Mouse (Mus musculus) C2C12 (cell line): Measurements from ENCODE around the gene Tenm4. TPM values are rescaled to one million over a fixed set of nuclear protein-coding genes. Genes with fewer than 3 reads are reported as not detected.

Source experiments
- H3K27me3 ChIP-seq: one replicate; pipeline ENCODE4 v1.6.1; 2011; ENCODE audit not compliant: control insufficient read depth, insufficient read depth, insufficient read length
- H3K36me3 ChIP-seq: one replicate; pipeline ENCODE4 v1.6.1; 2011; ENCODE audit not compliant: control insufficient read depth, insufficient read depth
- H3K4me3 ChIP-seq: one replicate; pipeline ENCODE4 v1.5.1; 2011; ENCODE audit warnings: mild to moderate bottlenecking, control low read depth; ENCODE audit not compliant: poor library complexity, insufficient read depth, severe bottlenecking
- H3K79me2 ChIP-seq: one replicate; pipeline ENCODE4 v1.6.1; 2011; ENCODE audit not compliant: control insufficient read depth, insufficient read depth
- H3K79me3 ChIP-seq: one replicate; pipeline ENCODE4 v1.6.1; 2011; ENCODE audit warnings: low read depth, control low read depth
- H3ac ChIP-seq: one replicate; pipeline ENCODE3; 2011; ENCODE audit warnings: low read depth; ENCODE audit not compliant: control insufficient read depth, insufficient read length
- CEBPB ChIP-seq: IDR thresholded peaks from one replicate; pipeline ENCODE4 v1.6.1; 2011; ENCODE audit warnings: low read depth, mild to moderate bottlenecking, control low read depth, moderate library complexity
- CTCF ChIP-seq: IDR thresholded peaks from one replicate; pipeline ENCODE4 v1.5.1; 2011; ENCODE audit not compliant: control insufficient read depth, insufficient read depth, insufficient read length
- FOSL1 ChIP-seq: IDR thresholded peaks from one replicate; pipeline ENCODE4 v1.8.0; 2011; ENCODE audit warnings: mild to moderate bottlenecking, low read length; ENCODE audit not compliant: poor library complexity, insufficient read depth, severe bottlenecking
- MAX ChIP-seq: IDR thresholded peaks from one replicate; pipeline ENCODE4 v1.6.1; 2011; ENCODE audit warnings: mild to moderate bottlenecking, control low read depth
- MYOD1 ChIP-seq: IDR thresholded peaks from one replicate; pipeline ENCODE4 v1.6.1; 2011; ENCODE audit warnings: low read depth; ENCODE audit not compliant: control insufficient read depth, insufficient read length
- MYOG ChIP-seq: IDR thresholded peaks from one replicate; pipeline ENCODE4 v1.6.1; 2011; ENCODE audit not compliant: control insufficient read depth, insufficient read length; ENCODE audit errors: extremely low read depth
- USF1 ChIP-seq: IDR thresholded peaks from one replicate; pipeline ENCODE4 v1.6.1; 2011; ENCODE audit warnings: low read depth, mild to moderate bottlenecking, control low read depth, moderate library complexity
- polyA plus RNA-seq: library from polyadenylated mRNA; unstranded; fragments of >200 nt; fragmentation: generic; extraction: Trizol; gene quantifications from one replicate; pipeline ENCODE4 v1.2.1, GENCODE M21; 2012; ENCODE audit warnings: missing spikeins

Gene Tenm4
- polyA plus RNA-seq, 1 experiment = 0.71 TPM

DNA sequence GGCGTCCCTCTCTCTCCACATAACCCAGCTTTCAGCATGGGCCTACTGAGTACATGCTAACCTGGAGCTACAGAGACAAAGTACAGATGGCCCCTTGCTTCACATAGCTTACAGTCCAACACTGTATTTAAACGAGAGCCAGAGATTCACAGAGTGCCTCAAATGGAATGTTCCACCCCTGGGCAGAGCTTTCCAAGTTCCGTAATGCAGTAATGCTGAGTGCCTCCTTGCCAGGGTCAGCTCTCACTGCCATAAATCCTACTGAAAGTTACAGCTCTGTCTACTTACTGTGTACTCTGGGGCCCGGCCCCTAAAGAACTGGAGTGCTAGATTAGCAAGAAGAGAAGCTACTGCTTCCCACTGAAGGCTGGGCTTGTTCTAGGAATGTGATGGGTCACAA lies 23.6 kb upstream of the Tenm4 start:
- no peaks in the 10 kb centered on the region for H3K79me3 ChIP-seq
- TF ChIP-seq CEBPB = no peak
- TF ChIP-seq MAX = no peak
- no peak for TF ChIP-seq USF1
- no peak for TF ChIP-seq CTCF
- TF ChIP-seq MYOD1 = no peak
- no peak for TF ChIP-seq MYOG
- TF ChIP-seq FOSL1 = no peak
- H3ac ChIP-seq = no peak overlapping the region
- no peaks in the 10 kb centered on the region for H3K36me3 ChIP-seq
- H3K27me3 ChIP-seq = no peaks in the 10 kb centered on the region
- H3K4me3 ChIP-seq = no peak overlapping the region
- H3K79me2 ChIP-seq = no peaks in the 10 kb centered on the region

DNA sequence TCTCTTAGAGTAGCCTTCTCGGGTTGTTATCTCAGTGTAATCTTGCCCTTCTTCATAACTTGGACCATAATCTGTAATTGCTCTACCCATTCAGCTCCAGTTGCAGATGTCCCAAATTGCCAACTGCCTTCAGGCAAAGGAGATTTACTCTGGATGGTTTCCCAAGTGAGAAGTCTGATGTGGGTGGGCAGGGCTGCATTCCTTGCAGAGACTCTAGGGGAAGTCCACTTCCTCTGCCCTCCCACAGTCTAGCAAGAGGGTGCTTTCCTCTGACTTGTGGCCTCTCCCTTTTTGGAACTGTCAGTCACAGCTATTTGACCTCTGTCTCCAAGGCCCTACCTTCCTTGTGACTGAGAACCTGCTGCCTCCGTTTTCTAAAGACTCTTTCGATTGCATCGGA lies 22.9 kb upstream of the Tenm4 start:
- Histone ChIP-seq H3K79me2 (no peaks in the 10 kb centered on the region), H3ac (no peak overlapping the region), H3K79me3 (no peaks in the 10 kb centered on the region), H3K4me3 (no peak overlapping the region), H3K27me3 (no peaks in the 10 kb centered on the region), H3K36me3 (no peaks in the 10 kb centered on the region)
- TF ChIP-seq CTCF = no peak
- no peak for TF ChIP-seq FOSL1
- no peak for TF ChIP-seq MYOG
- TF ChIP-seq USF1 = no peak
- TF ChIP-seq MYOD1 = no peak

DNA sequence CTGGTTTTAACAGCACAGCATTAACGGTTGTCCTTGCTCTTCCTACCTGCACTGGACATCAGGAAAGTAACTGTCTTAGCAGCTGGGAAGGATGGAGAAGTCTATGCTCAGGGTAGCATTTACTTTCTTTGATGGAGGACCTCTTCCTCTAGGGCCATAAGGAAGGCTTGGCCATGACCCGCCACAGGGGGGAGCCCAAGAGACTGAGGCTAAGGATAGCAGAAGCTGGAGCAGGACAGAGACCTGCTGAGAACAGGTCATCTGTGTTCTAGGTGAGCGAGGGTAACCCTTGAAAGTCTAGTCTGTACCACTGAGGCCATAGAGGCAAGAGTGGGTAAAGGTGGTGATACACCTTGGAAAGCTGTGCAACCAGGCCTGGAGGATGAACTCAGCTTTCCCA lies 19.8 kb upstream of the Tenm4 start:
- Histone ChIP-seq H3K79me2 (no peaks in the 10 kb centered on the region), H3ac (no peak overlapping the region), H3K4me3 (no peak overlapping the region), H3K79me3 (no peaks in the 10 kb centered on the region), H3K36me3 (no peaks in the 10 kb centered on the region), H3K27me3 (no peaks in the 10 kb centered on the region)
- TF ChIP-seq MAX (no peak), CTCF (no peak), MYOG (no peak), MYOD1 (no peak), FOSL1 (no peak), USF1 (no peak), CEBPB (no peak)

DNA sequence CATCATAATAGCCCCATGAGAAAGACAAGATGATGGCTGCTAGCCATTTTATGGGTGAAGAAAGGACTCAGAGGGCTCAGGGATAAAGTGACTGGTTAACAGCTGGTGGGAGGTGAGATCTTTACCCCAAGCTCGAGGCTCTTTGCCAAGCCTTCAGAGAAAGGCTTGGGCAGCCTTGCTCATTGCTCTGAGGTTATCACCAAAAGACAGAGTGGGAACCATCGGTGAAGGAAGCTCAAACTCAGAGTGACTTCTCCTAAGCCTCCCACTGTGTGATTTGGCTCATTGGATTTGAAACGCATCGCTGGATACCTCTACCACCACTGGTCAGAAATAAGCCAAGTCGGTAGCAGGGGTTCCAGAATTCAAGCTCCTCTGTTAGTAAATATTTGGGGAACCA lies 19.1 kb upstream of the Tenm4 start:
- no peaks in the 10 kb centered on the region for H3K79me3 ChIP-seq
- TF ChIP-seq MAX (no peak), FOSL1 (no peak), CTCF (no peak), MYOD1 (no peak), CEBPB (no peak), MYOG (no peak), USF1 (no peak)
- H3K36me3 ChIP-seq = no peaks in the 10 kb centered on the region
- H3K79me2 ChIP-seq = no peaks in the 10 kb centered on the region
- no peak overlapping the region for H3ac ChIP-seq
- H3K4me3 ChIP-seq = no peak overlapping the region
- no peaks in the 10 kb centered on the region for H3K27me3 ChIP-seq

DNA sequence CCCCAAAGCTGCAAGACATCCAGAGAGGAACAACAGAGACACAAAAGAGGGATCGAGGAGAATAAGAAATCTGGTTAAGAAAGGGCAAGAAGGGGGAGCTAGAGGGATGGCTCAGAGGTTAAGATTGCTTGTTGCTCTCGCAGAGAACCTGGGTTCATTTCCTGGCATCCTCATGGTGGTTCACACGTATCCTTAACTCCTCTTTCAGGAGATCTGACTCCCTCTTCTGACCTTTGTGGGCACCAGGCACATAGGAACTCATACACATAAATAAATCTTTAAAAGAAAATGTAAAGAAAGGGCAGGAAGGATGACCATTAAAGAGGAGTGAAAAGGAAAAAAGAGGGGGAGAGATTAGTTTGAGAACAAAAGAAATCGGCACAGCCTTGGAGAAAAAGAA lies 18.6 kb upstream of the Tenm4 start:
- Histone ChIP-seq H3K27me3 (no peaks in the 10 kb centered on the region), H3K79me3 (no peaks in the 10 kb centered on the region), H3K4me3 (no peak overlapping the region), H3K36me3 (no peaks in the 10 kb centered on the region), H3K79me2 (no peaks in the 10 kb centered on the region), H3ac (no peak overlapping the region)
- TF ChIP-seq CEBPB = no peak
- no peak for TF ChIP-seq USF1
- TF ChIP-seq MYOG = no peak
- TF ChIP-seq FOSL1 = no peak
- TF ChIP-seq MAX = no peak
- no peak for TF ChIP-seq MYOD1
- TF ChIP-seq CTCF = no peak

DNA sequence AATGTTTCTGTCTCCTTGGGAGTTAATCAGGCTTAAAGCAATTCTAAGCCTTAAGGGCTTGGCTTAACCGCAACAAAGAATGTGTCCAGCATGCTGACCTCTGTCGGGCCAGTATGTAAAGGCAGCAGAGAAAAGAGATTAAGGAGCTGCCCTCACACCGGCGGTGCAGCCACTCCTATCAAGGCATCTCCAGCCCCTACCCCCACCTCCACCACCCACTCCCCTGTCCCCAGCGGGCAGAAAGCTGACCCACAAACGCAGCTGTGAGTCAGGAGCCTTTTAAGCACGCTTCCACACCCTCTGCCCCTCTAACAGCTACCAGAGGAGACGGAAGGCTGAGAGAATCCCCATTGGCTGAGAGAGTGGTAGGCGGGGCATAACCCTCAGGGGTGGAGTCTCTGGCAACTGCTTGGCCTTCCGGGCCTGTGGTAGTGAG lies 18.1 kb upstream of the Tenm4 start:
- H3ac ChIP-seq = no peak overlapping the region
- no peak overlapping the region for H3K4me3 ChIP-seq
- H3K79me2 ChIP-seq = no peaks in the 10 kb centered on the region
- no peaks in the 10 kb centered on the region for H3K27me3 ChIP-seq
- H3K79me3 ChIP-seq = no peaks in the 10 kb centered on the region
- no peaks in the 10 kb centered on the region for H3K36me3 ChIP-seq
- TF ChIP-seq CEBPB (no peak), USF1 (no peak), MYOD1 (no peak), FOSL1 (no peak), CTCF (no peak), MYOG (no peak), MAX (no peak)
